Mouse (Mus musculus) midbrain, embryonic 15.5 days (tissue): ENCODE data around the gene Orai2. TPM values are rescaled to one million over a fixed set of nuclear protein-coding genes. Genes with fewer than 3 reads are reported as not detected.
A peak's percentile ranks its signal among the peaks of the same experiment; 100 is the strongest.
"Not testable (repeated sequence)": the region's sequence is repeated elsewhere in the genome, so short reads cannot be mapped to it uniquely, and the experiment has no call there.

ENCODE experiments used
- ATAC-seq: fragments of 200-750 bp; cut with Nextera tagmentation; replicated peaks from 2 replicates; pipeline ENCODE4 v1.8.0; 2017; ENCODE audit warnings: moderate TSS enrichment
- H3K27ac ChIP-seq: fragments of 300-500 bp; sonication (generic); 2 replicates; pipeline ENCODE4 v1.5.1; 2015; ENCODE audit warnings: mild to moderate bottlenecking, inconsistent platforms
- H3K27me3 ChIP-seq: fragments of 300-500 bp; sonication (generic); replicated peaks from 2 replicates; pipeline ENCODE4 v1.6.1; 2015; ENCODE audit warnings: inconsistent platforms
- H3K36me3 ChIP-seq: fragments of 300-500 bp; sonication (generic); replicated peaks from 2 replicates; pipeline ENCODE4 v1.6.1; 2015; ENCODE audit warnings: inconsistent platforms
- H3K4me1 ChIP-seq: fragments of 300-500 bp; sonication (generic); 2 replicates; pipeline ENCODE4 v1.6.1; 2015; ENCODE audit warnings: inconsistent platforms
- H3K4me2 ChIP-seq: fragments of 300-500 bp; sonication (generic); 2 replicates; pipeline ENCODE4 v1.6.1; 2015; ENCODE audit warnings: inconsistent platforms, mild to moderate bottlenecking, moderate library complexity
- H3K4me3 ChIP-seq: fragments of 300-500 bp; sonication (generic); 2 replicates; pipeline ENCODE4 v1.5.1; 2015; ENCODE audit warnings: mild to moderate bottlenecking, inconsistent platforms
- H3K9ac ChIP-seq: fragments of 300-500 bp; sonication (generic); 2 replicates; pipeline ENCODE4 v1.6.1; 2015; ENCODE audit warnings: mild to moderate bottlenecking, inconsistent platforms
- H3K9me3 ChIP-seq: fragments of 300-500 bp; sonication (generic); 2 replicates; pipeline ENCODE4 v1.6.1; 2016; ENCODE audit warnings: inconsistent platforms
- WGBS: fragments of 180-500 bp; shearing (Covaris S2); methylation state at CpG from one replicate; pipeline ENCODE4 v1.1.7; 2015; ENCODE audit warnings: mixed read lengths; 5-methylcytosine and 5-hydroxymethylcytosine counted together
- polyA plus RNA-seq: library from polyadenylated mRNA; unstranded; fragments of >200 nt; fragmentation: Nextera tagmentation; extraction: Ambion mirVana; gene quantifications from 2 replicates; pipeline ENCODE4 v1.2.1, GENCODE M21; 2015

Gene Orai2
- polyA plus RNA-seq = 52.0 and 53.2 TPM in 2 replicates

- peak within 1 kb of the TSS; percentile 64 for H3K4me3 ChIP-seq
- 5% methylated on average over 49 of the region's 49 CpGs for WGBS
- no peaks in the 10 kb centered on the region for H3K9me3 ChIP-seq
- peak within 1 kb of the TSS; percentile 82 for H3K9ac ChIP-seq
- 0 out of 2 replicates have a peak, but pooled peaks cover 6% of the 10 kb centered on the region for H3K36me3 ChIP-seq
- peak within 1 kb of the TSS; percentile 85 for H3K27ac ChIP-seq
- peaks cover 28% of the 10 kb centered on the region for H3K4me1 ChIP-seq
- H3K4me2 ChIP-seq = peak within 1 kb of the TSS; percentile 67
- H3K27me3 ChIP-seq = no peaks in the 10 kb centered on the region
- peak; percentile 91 for ATAC-seq
Observed at GRCm38 (mm10) chr5:136170512-136171362, at the start of gene Orai2. TSS of gene Orai2 (minus strand) at chr5:136170713.

- Histone ChIP-seq H3K27me3 (no peaks in the 10 kb centered on the region), H3K27ac (no peak overlapping the region), H3K9ac (no peak overlapping the region), H3K36me3 (peaks cover 36% of the 10 kb centered on the region), H3K4me1 (no peaks in the 10 kb centered on the region), H3K4me2 (no peak overlapping the region), H3K9me3 (no peaks in the 10 kb centered on the region), H3K4me3 (no peak overlapping the region)
- 84% methylated on average over 12 of the region's 12 CpGs for WGBS
- ATAC-seq = no peak
Observed at GRCm38 (mm10) chr5:136218585-136218984, 48.1 kb upstream of the Orai2 start.

GRCm38 (mm10) chr5:136217932-136218381 is 47.4 kb upstream of the Orai2 start:
- H3K4me1 ChIP-seq = no peaks in the 10 kb centered on the region
- no peak overlapping the region for H3K4me3 ChIP-seq
- ATAC-seq = no peak
- no peaks in the 10 kb centered on the region for H3K9me3 ChIP-seq
- peaks cover 29% of the 10 kb centered on the region for H3K36me3 ChIP-seq
- H3K27me3 ChIP-seq = no peaks in the 10 kb centered on the region
- H3K9ac ChIP-seq = no peak overlapping the region
- no peak overlapping the region for H3K27ac ChIP-seq
- H3K4me2 ChIP-seq = no peak overlapping the region
- 74% methylated on average over 4 of the region's 4 CpGs for WGBS

GRCm38 (mm10) chr5:136217004-136217665 is 46.6 kb upstream of the Orai2 start:
- no peaks in the 10 kb centered on the region for H3K27me3 ChIP-seq
- H3K4me1 ChIP-seq = no peaks in the 10 kb centered on the region
- H3K9ac ChIP-seq = no peak overlapping the region
- no peak for ATAC-seq
- H3K4me2 ChIP-seq = no peak overlapping the region
- H3K9me3 ChIP-seq = no peaks in the 10 kb centered on the region
- no peak overlapping the region for H3K27ac ChIP-seq
- H3K36me3 ChIP-seq = peaks cover 29% of the 10 kb centered on the region
- no peak overlapping the region for H3K4me3 ChIP-seq
- 85% methylated on average over 18 of the region's 18 CpGs for WGBS

GRCm38 (mm10) chr5:136215958-136216357 is 45.4 kb upstream of the Orai2 start:
- Histone ChIP-seq H3K4me2 (no peak overlapping the region), H3K4me3 (no peak overlapping the region), H3K9ac (no peak overlapping the region), H3K36me3 (peaks cover 19% of the 10 kb centered on the region), H3K27me3 (no peaks in the 10 kb centered on the region), H3K27ac (no peak overlapping the region), H3K4me1 (no peaks in the 10 kb centered on the region), H3K9me3 (no peaks in the 10 kb centered on the region)
- ATAC-seq = no peak
- WGBS = 64% methylated on average over 5 of the region's 5 CpGs

GRCm38 (mm10) chr5:136215211-136215610 is 44.7 kb upstream of the Orai2 start:
- H3K36me3 ChIP-seq = peaks cover 12% of the 10 kb centered on the region; the same call in 1 of the 2 replicates
- H3K4me3 ChIP-seq = no peak overlapping the region
- no peak overlapping the region for H3K9ac ChIP-seq
- no peak overlapping the region for H3K27ac ChIP-seq
- H3K9me3 ChIP-seq = no peaks in the 10 kb centered on the region
- ATAC-seq = no peak
- no peaks in the 10 kb centered on the region for H3K4me1 ChIP-seq
- no peaks in the 10 kb centered on the region for H3K27me3 ChIP-seq
- WGBS = 93% methylated on average over 3 of the region's 3 CpGs
- H3K4me2 ChIP-seq = no peak overlapping the region

- WGBS = 83% methylated on average over 5 of the region's 5 CpGs
- no peak for ATAC-seq
- no peak overlapping the region for H3K9ac ChIP-seq
Observed at GRCm38 (mm10) chr5:136213716-136214115, 43.2 kb upstream of the Orai2 start.

GRCm38 (mm10) chr5:136212716-136213115 is 42.2 kb upstream of the Orai2 start:
- H3K9me3 ChIP-seq = no peaks in the 10 kb centered on the region
- H3K36me3 ChIP-seq = no peaks in the 10 kb centered on the region
- H3K4me3 ChIP-seq = no peak overlapping the region
- H3K4me1 ChIP-seq = no peaks in the 10 kb centered on the region
- no peak overlapping the region for H3K4me2 ChIP-seq
- H3K27ac ChIP-seq = no peak overlapping the region
- no peaks in the 10 kb centered on the region for H3K27me3 ChIP-seq
- no peak for ATAC-seq
- H3K9ac ChIP-seq = no peak overlapping the region
- WGBS = 94% methylated on average over 11 of the region's 11 CpGs

More at GRCm38 (mm10) chr5:136213716-136214115, 43.2 kb upstream of the Orai2 start:
- Histone ChIP-seq H3K9me3 (no peaks in the 10 kb centered on the region), H3K36me3 (peaks cover 9% of the 10 kb centered on the region; the same call in 1 of the 2 replicates), H3K4me2 (no peak overlapping the region), H3K27ac (no peak overlapping the region), H3K27me3 (no peaks in the 10 kb centered on the region), H3K4me3 (no peak overlapping the region), H3K4me1 (no peaks in the 10 kb centered on the region)

- not testable (repeated sequence) for H3K36me3 ChIP-seq, H3K9me3 ChIP-seq, H3K27ac ChIP-seq, H3K9ac ChIP-seq, ATAC-seq, H3K4me2 ChIP-seq, H3K4me1 ChIP-seq, H3K27me3 ChIP-seq, H3K4me3 ChIP-seq
- 92% methylated on average over 14 of the region's 14 CpGs for WGBS
Observed at GRCm38 (mm10) chr5:136211341-136212102, 41.0 kb upstream of the Orai2 start.

- 84% methylated on average over 5 of the region's 5 CpGs for WGBS
- no peaks in the 10 kb centered on the region for H3K36me3 ChIP-seq
- no peak overlapping the region for H3K9ac ChIP-seq
- no peaks in the 10 kb centered on the region for H3K9me3 ChIP-seq
- no peaks in the 10 kb centered on the region for H3K27me3 ChIP-seq
- no peak overlapping the region for H3K4me2 ChIP-seq
- H3K4me3 ChIP-seq = no peak overlapping the region
- H3K4me1 ChIP-seq = no peaks in the 10 kb centered on the region
- H3K27ac ChIP-seq = no peak overlapping the region
- ATAC-seq = no peak
Observed at GRCm38 (mm10) chr5:136210549-136210948, 40.0 kb upstream of the Orai2 start.

GRCm38 (mm10) chr5:136201832-136202231 is 31.3 kb upstream of the Orai2 start:
- ATAC-seq = peak; percentile 63; the same call in 1 of the 2 replicates
- no peaks in the 10 kb centered on the region for H3K36me3 ChIP-seq

GRCm38 (mm10) chr5:136199526-136199925 is 29.0 kb upstream of the Orai2 start:
- Histone ChIP-seq H3K27ac (peak overlapping the region; percentile 86), H3K9ac (peak overlapping the region; percentile 70; the same call in 1 of the 2 replicates)

More at GRCm38 (mm10) chr5:136201832-136202231, 31.3 kb upstream of the Orai2 start:
- 29% methylated on average over 7 of the region's 7 CpGs for WGBS
- no peaks in the 10 kb centered on the region for H3K9me3 ChIP-seq
- H3K27ac ChIP-seq = no peak overlapping the region
- H3K9ac ChIP-seq = no peak overlapping the region
- no peaks in the 10 kb centered on the region for H3K27me3 ChIP-seq
- H3K4me2 ChIP-seq = no peak overlapping the region
- H3K4me3 ChIP-seq = no peak overlapping the region
- peaks cover 14% of the 10 kb centered on the region for H3K4me1 ChIP-seq

More at GRCm38 (mm10) chr5:136199526-136199925, 29.0 kb upstream of the Orai2 start:
- Histone ChIP-seq H3K4me2 (peak overlapping the region; percentile 63), H3K4me1 (peaks cover 14% of the 10 kb centered on the region), H3K4me3 (peak overlapping the region; percentile 90), H3K9me3 (no peaks in the 10 kb centered on the region), H3K27me3 (no peaks in the 10 kb centered on the region), H3K36me3 (peaks cover 18% of the 10 kb centered on the region)
- no peak for ATAC-seq
- 22% methylated on average over 11 of the region's 11 CpGs for WGBS
